Mouse (Mus musculus) liver, embryonic 14.5 days (tissue): ENCODE measurements at regions not wholly inside any gene's neighbourhood (a gene's known extent, or its start where the extent isn't known, plus 50 kb on each side); places are given as distances from the start of the nearest gene placed in this dataset.

Experiments used
- ATAC-seq: fragments of 200-750 bp; cut with Nextera tagmentation; 2 replicates; pipeline ENCODE4 v1.8.0; 2017; ENCODE audit warnings: moderate number of reproducible peaks, mild to moderate bottlenecking, moderate library complexity; ENCODE audit not compliant: insufficient read depth
- DNase-seq, 3 experiments: peaks; one replicate each; pipeline ENCODE4 v3.0.0-alpha.2; 2012 to 2013; ENCODE audit warnings: low read depth in 3 of 3, low spot score in 3 of 3
- H3K27ac ChIP-seq: fragments of 300-500 bp; sonication (generic); 2 replicates; pipeline ENCODE4 v1.5.1; 2014; ENCODE audit warnings: moderate library complexity, mild to moderate bottlenecking, control low read depth, inconsistent platforms
- H3K27me3 ChIP-seq: fragments of 300-500 bp; sonication (generic); 2 replicates; pipeline ENCODE4 v1.6.1; 2014; ENCODE audit warnings: mild to moderate bottlenecking, low read length, moderate library complexity; ENCODE audit not compliant: control insufficient read depth, insufficient read depth
- H3K36me3 ChIP-seq: fragments of 300-500 bp; sonication (generic); replicated peaks from 2 replicates; pipeline ENCODE4 v1.6.1; 2014; ENCODE audit warnings: low read depth; ENCODE audit not compliant: control insufficient read depth, insufficient read depth
- H3K4me1 ChIP-seq, 2 experiments: fragments of 200-500 bp in 1 of 2; fragments of 300-500 bp in 1 of 2; sonication (generic) in 1 of 2; replicated peaks; 2 replicates each; pipeline ENCODE4 v1.6.1; 2012 to 2014; ENCODE audit warnings: antibody characterized with exemption in 1 of 2, inconsistent platforms in 1 of 2, low read length in 1 of 2; ENCODE audit not compliant: control insufficient read depth in 2 of 2, insufficient read depth in 2 of 2
- H3K4me2 ChIP-seq: fragments of 300-500 bp; sonication (generic); 2 replicates; pipeline ENCODE4 v1.6.1; 2014; ENCODE audit warnings: low read depth, mild to moderate bottlenecking, control low read depth, moderate library complexity
- H3K4me3 ChIP-seq, 2 experiments: fragments of 200-500 bp in 1 of 2; fragments of 300-500 bp in 1 of 2; sonication (generic) in 1 of 2; 2 replicates each; pipeline ENCODE4 v1.5.1; 2012 to 2014; ENCODE audit warnings: low read depth in 2 of 2, low read length in 2 of 2, mild to moderate bottlenecking in 2 of 2, control low read depth in 1 of 2, inconsistent platforms in 1 of 2, moderate library complexity in 1 of 2; ENCODE audit not compliant: insufficient read depth in 1 of 2
- H3K9ac ChIP-seq: fragments of 300-500 bp; sonication (generic); replicated peaks from 2 replicates; pipeline ENCODE4 v1.6.1; 2014; ENCODE audit warnings: mild to moderate bottlenecking, control low read depth, moderate library complexity
- H3K9me3 ChIP-seq: fragments of 300-500 bp; sonication (generic); 2 replicates; pipeline ENCODE4 v1.6.1; 2016; ENCODE audit warnings: low read length, mixed read lengths; ENCODE audit not compliant: control insufficient read depth
- CTCF ChIP-seq: IDR thresholded peaks from 2 replicates; pipeline ENCODE4 v1.5.1; 2016; ENCODE audit warnings: antibody characterized with exemption, low read depth, control low read depth
- EP300 ChIP-seq: IDR thresholded peaks from 2 replicates; pipeline ENCODE4 v1.6.1; 2016; ENCODE audit warnings: antibody characterized with exemption, low read depth
- WGBS: fragments of 180-500 bp; shearing (Covaris S2); extraction: QIAGEN DNeasy Blood & Tissue Kit; methylation state at CpG from one replicate; pipeline ENCODE4 v1.1.7; 2014; ENCODE audit not compliant: insufficient replicate concordance; 5-methylcytosine and 5-hydroxymethylcytosine counted together

- no peaks in the 10 kb centered on the region for H3K36me3 ChIP-seq
- DNase-seq (no peak), ATAC-seq (no peak)
- H3K9ac ChIP-seq = no peak overlapping the region
- H3K4me3 ChIP-seq = no peak overlapping the region
- no peak overlapping the region for H3K4me2 ChIP-seq
- 63% methylated on average over 1 of the region's 1 CpGs for WGBS
- no peaks in the 10 kb centered on the region for H3K9me3 ChIP-seq
- no peaks in the 10 kb centered on the region for H3K4me1 ChIP-seq
- H3K27me3 ChIP-seq = no peaks in the 10 kb centered on the region
- H3K27ac ChIP-seq = no peak overlapping the region
- TF ChIP-seq EP300 (no peak), CTCF (no peak)
These were observed 294.2 kb upstream of the Nrp1 start for GRCm38 (mm10) chr8:128064211-128064610.

GRCm38 (mm10) chr8:128065127-128065526 is 293.3 kb upstream of the Nrp1 start:
- H3K4me2 ChIP-seq = no peak overlapping the region
- H3K27me3 ChIP-seq = no peaks in the 10 kb centered on the region
- DNase-seq (no peak), ATAC-seq (no peak)
- H3K9ac ChIP-seq = no peak overlapping the region
- no peak overlapping the region for H3K27ac ChIP-seq
- H3K4me3 ChIP-seq = no peak overlapping the region
- no peaks in the 10 kb centered on the region for H3K4me1 ChIP-seq
- WGBS = 69% methylated on average over 2 of the region's 2 CpGs
- TF ChIP-seq EP300 = no peak
- no peak for TF ChIP-seq CTCF
- H3K9me3 ChIP-seq = no peaks in the 10 kb centered on the region
- H3K36me3 ChIP-seq = no peaks in the 10 kb centered on the region

DNA sequence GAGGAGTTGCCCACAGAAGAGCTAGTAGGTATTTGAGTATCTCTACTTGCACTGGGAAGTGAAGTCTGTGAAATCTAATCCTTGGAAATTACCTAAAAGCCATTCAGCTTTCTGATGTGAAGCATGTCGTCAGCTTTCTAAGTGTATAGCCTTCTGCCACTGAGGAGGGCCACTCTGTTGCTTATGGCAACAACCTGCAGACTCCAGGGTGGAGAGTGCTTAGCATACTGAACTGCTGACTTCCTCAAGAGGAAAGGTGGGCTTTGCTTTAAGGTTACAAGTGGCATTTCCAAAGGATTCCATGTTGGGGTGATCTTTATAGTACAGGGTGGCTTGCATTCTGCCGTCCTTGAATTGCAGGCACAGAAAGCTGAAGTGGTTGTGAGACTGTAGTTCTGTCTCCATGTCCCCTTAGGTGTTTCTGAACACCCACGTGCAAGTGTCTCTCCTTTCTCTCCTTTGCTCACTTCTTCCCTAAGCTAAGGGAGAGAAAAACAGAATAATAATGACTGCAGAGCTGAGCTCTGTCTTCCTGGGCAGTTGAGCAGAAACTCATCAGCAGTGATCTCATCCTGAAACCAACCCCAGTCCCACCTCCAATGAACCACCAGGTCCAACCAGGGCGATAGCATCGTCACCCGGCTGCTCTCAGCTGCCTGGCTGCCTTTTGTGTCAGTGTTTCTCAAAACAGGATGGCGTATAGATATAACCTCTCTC is 292.3 kb upstream of the Nrp1 start:
- TF ChIP-seq EP300 = no peak
- TF ChIP-seq CTCF = no peak
- no peaks in the 10 kb centered on the region for H3K27me3 ChIP-seq
- H3K27ac ChIP-seq = no peak overlapping the region
- no peak for DNase-seq
- H3K4me1 ChIP-seq = no peaks in the 10 kb centered on the region
- no peak overlapping the region for H3K4me2 ChIP-seq
- ATAC-seq = no peak
- H3K4me3 ChIP-seq = no peak overlapping the region
- no peak overlapping the region for H3K9ac ChIP-seq
- WGBS = 50% methylated on average over 7 of the region's 7 CpGs
- H3K36me3 ChIP-seq = no peaks in the 10 kb centered on the region
- no peaks in the 10 kb centered on the region for H3K9me3 ChIP-seq

DNA sequence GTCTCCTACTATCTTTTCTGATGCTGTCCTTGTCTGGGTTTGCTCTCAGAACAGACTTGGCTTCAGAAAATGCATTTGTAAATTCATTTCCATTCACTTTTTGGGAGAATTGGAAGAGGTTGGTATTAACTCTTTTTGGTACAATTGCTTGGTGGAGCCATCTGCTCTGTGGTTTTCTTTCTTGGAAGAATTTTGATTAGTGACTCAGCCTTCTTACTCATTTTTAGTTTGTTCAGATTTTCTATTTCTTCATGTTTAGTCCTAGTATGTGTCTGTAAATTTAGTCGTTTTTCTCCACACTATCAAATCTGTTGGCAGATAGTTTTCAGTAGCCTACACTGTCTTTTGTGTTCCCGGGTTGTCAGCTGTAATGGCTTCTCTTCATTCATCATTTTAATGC is 288.7 kb upstream of the Nrp1 start:
- H3K9ac ChIP-seq = no peak overlapping the region
- DNase-seq = no peak
- H3K27me3 ChIP-seq = no peaks in the 10 kb centered on the region
- H3K4me3 ChIP-seq = no peak overlapping the region
- H3K4me1 ChIP-seq = no peaks in the 10 kb centered on the region
- H3K27ac ChIP-seq = no peak overlapping the region
- no peak for TF ChIP-seq CTCF
- TF ChIP-seq EP300 = no peak
- H3K4me2 ChIP-seq = no peak overlapping the region
- no peak for ATAC-seq
- 42% methylated on average over 2 of the region's 2 CpGs for WGBS
- no peaks in the 10 kb centered on the region for H3K9me3 ChIP-seq
- no peaks in the 10 kb centered on the region for H3K36me3 ChIP-seq

GRCm38 (mm10) chr8:128075566-128075965 is 282.8 kb upstream of the Nrp1 start:
- no peak for DNase-seq
- Histone ChIP-seq H3K4me1 (peaks cover 0 to 2% of the 10 kb centered on the region in 2 experiments; a peak in 1 of 4 replicates), H3K9me3 (no peaks in the 10 kb centered on the region), H3K9ac (no peak overlapping the region), H3K27ac (no peak overlapping the region), H3K36me3 (no peaks in the 10 kb centered on the region), H3K4me3 (no peak overlapping the region), H3K27me3 (no peaks in the 10 kb centered on the region), H3K4me2 (no peak overlapping the region)
- 50% methylated on average over 1 of the region's 1 CpGs for WGBS
- ATAC-seq = no peak
- TF ChIP-seq CTCF (no peak), EP300 (no peak)
